Mouse (Mus musculus): ENCODE results near the gene Emp1. TPM values are rescaled to one million over a fixed set of nuclear protein-coding genes. Genes with fewer than 3 reads are reported as not detected.

Emp1 gene
- 1 to 10 TPM; 5.4 to 5.5 TPM for total RNA-seq (2021)
- long read RNA-seq, partial matches to known transcripts: 1 of 1 reads
- long read RNA-seq, other reads (novel, unspliced or antisense): 0 of 1 reads

GRCm38 (mm10) chr6:135362459-135363159 lies at the start of gene Emp1:
TSS of gene Emp1 (plus strand) at chr6:135362545.
- peak in 1 of 2 experiments; percentile 68 for DNase-seq (ENCODE audit: low spot score in 2 of 2)

DNA sequence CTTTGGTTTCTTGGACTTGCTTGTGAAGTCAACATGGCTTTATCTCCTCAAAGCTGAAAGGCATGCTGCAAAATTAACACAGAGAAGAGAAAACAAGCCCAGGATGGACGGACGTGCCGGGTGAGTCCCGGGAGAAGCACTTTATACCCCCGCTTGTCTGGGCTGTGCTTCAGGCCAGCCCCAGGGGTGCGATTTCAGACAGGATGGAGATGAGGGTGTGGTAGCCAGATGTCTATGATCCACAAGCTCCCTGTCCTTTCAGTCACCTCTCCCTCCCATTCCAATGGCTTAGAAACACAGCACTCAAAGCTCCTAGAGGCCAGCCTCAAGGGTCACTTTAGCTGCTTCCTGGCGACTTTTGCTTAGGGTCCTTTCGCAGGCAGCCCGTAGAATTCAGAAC lies 48.4 kb upstream of the Emp1 start:
- no peak for DNase-seq (ENCODE audit: low spot score in 2 of 2)

DNA sequence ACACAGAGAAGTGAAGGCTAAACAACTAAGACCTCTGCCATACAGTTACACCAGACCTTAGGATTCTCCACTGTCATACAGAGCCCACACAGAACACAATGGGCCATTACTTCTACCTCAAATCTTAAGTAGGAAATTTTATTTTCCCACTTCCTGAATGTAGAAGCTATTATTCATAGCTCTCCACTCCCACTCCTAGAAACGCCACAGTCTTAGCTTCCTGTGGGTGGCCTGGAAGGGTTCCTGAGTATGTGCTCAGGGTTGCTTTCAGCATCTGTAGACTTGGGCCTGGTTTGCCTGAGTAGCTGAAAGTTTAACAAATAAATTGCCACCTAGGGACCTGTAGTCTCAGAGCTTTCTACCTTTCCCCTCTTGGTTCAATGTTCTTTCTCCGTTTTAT lies 46.2 kb upstream of the Emp1 start:
- no peak for DNase-seq (ENCODE audit: low spot score in 2 of 2)

- DNase-seq (ENCODE audit: low spot score in 2 of 2): no peak
These were observed 42.9 kb upstream of the Emp1 start for GRCm38 (mm10) chr6:135319431-135319933.

GRCm38 (mm10) chr6:135322749-135323148 lies 39.6 kb upstream of the Emp1 start:
- no peak for DNase-seq (ENCODE audit: low spot score in 2 of 2)

DNA sequence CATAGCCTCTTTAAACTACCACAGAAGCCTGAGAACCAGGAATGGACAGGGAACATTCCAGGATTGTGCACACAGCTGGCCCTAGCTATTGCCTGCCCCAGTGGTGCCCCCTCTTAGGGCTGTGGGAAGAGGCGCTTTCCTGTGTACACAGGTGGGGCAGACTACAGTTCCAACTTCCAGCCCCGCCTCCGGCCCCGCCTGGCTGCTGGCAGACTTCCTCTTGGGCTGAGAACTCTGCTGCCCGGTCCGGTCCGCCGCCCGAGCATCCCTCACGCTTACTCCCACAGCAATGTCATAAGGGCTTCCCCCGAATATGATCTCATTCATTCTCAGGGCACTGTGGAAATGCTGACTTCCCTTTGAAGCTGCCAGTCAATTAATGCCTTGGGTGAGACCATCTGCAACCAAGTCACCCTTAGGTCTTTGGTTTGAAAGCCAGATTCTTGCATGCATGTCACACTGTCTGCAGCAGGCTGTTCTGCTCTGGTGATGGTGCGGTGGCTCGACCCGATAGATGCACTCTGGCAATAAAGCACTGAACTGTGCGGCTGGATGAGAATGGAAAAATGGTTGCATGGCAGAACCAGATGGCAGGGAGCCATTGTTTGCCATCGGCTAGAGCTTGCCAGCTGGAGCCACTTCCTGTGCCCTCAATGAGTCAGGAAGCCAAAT lies 38.9 kb upstream of the Emp1 start:
- no peak for DNase-seq (ENCODE audit: low spot score in 2 of 2)

GRCm38 (mm10) chr6:135324111-135324510 lies 38.2 kb upstream of the Emp1 start:
- no peak for DNase-seq (ENCODE audit: low spot score in 2 of 2)

- no peak for DNase-seq (ENCODE audit: low spot score in 2 of 2)
These were observed 37.6 kb upstream of the Emp1 start for GRCm38 (mm10) chr6:135324686-135325300.

DNA sequence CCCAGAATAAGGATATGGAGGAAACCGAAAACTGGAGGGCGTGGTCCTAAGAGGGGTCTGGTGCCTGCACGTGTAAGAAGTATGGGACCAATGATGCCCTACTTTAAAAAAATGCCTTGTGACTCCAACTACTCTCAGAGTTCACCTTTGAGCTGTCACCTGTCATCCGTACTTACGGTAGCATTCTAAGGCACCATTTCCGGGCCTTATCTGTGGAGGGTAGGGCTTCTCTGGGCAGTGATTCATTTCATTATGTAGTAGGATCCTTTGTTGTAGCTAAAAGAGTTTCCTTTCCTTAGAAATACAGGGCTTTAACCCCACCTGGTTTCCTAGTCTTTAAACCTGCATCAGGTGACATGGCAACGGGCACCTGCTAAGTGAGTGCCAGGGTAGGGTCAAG lies 35.5 kb upstream of the Emp1 start:
- DNase-seq (ENCODE audit: low spot score in 2 of 2): no peak

DNA sequence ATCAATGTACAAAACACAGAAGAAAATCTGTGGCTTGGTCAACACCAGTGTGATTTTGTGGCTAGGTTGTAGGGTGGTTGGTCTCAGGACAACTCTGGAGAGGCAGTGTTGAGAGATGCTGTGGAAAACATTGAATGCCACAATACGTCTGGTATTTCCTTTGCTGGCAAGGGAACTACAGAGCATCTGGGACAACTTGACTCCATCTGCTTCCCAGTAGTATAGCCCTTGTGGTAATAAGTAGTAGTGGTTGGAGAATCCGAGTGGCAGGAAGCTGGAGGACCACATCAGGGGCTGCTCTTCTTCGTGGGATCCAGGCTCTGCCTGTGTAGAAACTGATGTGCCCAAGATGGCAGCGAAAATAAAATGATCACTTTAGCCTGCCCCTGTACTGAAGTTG lies 30.4 kb upstream of the Emp1 start:
- DNase-seq (ENCODE audit: low spot score in 2 of 2): peak in 1 of 2 experiments; percentile 33

DNA sequence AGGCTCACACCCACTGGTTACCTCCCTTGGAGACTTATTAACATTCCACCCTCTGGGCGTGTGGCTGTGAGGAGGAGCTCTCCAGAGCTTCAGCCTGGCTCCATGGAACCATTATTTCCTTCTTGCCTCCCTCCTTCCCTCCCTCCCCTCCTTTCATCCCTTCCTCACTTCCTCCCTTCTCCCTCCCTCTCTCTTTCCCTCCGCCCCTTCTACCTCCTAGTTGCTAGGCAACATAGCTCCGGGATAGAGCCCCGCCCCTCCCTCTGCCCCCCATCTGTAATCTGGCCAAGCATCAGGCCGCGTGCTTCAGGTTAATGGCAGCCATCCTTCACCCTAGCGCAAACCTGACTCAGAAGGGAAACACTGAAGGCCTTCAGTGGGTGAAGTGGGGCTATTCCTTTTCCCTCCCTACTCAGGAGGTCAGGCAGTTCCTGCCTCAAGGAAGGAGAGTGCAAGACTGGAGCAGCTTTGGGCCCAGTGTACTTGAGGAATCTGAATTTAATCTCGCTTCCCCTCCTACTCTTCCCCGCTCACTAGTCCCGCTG lies 29.5 kb upstream of the Emp1 start:
- no peak for DNase-seq (ENCODE audit: low spot score in 2 of 2)

DNA sequence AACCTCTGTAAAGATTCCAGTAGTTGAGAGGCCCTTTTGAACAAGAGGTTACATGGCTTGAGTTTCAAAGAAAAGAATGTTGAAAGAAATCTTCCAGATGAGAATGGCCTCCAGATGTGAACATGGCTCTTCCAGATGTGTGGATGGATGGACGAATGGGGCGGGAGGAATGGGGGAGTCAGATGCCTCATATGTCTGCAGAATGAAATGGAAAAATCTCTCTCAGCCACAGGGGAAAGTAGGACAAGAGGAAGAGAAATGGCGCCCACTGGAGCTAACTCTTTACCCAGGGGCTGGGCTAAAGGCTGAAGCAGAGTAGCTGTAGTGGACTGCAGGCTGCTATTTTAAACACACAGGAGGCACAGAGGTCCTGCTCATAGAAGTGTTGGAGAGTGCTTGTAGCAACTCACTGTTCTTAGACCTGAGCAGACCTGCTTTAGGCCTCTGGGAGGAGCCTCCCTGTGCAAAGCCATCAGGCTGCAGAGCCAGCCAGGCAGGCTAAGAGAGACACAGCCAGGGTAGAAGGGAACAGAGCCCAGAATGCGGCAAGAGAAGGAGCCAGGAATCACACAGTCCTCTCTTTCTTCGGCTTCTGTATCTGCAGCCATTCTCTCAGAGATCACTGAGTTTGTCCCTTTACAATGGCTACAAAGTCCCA lies 28.2 kb upstream of the Emp1 start:
- no peak for DNase-seq (ENCODE audit: low spot score in 2 of 2)

- no peak for DNase-seq (ENCODE audit: low spot score in 2 of 2)
These were observed 26.0 kb upstream of the Emp1 start for GRCm38 (mm10) chr6:135336376-135336775.

DNA sequence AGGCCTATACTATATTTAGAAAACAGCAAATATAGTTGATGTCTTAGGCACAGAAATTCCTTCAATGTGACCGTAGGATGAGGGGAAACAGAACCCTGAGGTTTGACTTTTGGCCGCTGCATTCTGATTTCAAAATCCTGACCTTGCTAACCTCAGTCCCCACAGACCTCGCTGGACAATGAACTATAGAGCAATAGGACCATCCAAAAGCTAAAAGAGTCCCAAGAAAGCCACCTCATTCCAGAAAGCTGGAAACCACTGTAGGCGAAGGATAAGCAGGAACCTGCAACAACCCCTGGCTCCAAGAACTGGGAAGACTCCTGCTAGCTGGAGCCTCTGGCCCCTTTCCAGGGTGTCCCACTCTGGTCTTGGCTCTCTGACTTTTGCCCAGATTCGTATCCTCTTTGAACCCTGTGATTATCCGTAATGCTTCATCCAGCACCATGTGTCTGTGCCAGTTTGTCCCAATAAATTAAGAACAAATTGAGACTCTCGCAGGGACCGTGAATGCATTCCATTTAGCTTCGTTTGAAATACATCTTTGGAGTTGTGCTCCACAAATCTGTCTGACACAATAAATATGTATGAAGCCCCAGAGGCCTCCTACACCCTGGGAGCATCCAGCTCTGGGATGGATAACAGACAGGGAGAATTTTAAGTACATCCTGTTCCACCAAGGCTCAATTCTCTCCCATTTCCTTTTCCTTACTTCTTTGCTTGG lies 21.8 kb upstream of the Emp1 start:
- DNase-seq (ENCODE audit: low spot score in 2 of 2): no peak

DNA sequence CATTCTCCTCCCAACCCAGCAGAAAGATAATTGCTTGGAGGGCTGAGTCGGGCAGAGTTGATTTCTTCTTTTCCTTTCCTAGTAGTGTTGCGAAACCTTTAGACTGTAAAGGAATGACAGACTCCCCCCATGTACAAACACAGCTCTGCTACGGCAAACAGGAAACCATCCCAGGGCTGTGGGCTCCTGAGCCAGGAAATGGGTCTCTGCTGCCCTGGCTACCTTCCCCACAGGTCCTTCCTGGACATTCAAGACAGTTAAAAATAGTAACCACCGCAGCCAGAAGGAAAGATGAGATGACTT lies 21.3 kb upstream of the Emp1 start:
- DNase-seq (ENCODE audit: low spot score in 2 of 2): no peak

GRCm38 (mm10) chr6:135351638-135352302 lies 10.6 kb upstream of the Emp1 start:
- DNase-seq (ENCODE audit: low spot score in 2 of 2): no peak

DNA sequence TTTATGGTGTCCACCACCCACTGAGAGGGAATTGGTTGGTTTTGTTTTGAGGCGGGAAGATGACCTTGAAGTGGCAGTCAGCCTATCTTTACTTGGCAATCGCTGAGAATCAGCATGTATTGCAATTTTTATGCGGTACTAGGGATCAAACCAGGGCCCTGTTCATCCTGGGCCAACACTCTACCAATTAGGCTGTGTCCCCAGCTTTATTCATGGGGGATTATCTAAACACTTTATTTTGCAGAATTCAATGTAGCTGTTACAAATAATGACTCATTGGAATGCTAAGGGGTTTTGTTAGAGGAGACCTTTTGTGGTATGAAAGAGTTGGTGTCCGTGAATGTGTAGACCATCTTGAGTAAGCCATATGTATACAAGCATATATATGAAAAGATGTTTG lies 9.8 kb upstream of the Emp1 start:
- DNase-seq (ENCODE audit: low spot score in 2 of 2): no peak

- no peak for DNase-seq (ENCODE audit: low spot score in 2 of 2)
These were observed 7.4 kb upstream of the Emp1 start for GRCm38 (mm10) chr6:135354953-135355352.

DNA sequence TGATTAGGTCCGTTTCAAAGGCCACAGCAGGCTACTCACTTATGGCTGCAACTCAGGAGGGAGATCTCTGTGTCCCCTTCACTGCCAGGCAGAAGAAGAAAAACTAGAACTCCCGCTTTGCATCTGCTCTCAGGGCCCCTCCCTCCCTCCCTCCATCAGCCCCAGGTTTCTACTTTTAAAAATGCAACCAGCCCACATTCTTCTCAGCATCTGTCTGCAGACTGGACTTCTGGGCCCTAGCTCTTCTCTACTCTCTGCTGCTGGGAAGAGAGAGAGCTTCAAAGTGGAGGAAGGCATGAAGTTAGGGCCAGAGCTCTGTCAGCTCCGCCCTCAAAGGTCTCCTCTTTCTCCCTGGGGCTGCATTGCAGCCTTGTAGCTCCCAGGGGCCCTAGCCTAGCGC lies 2.0 kb upstream of the Emp1 start:
- no peak for DNase-seq (ENCODE audit: low spot score in 2 of 2)

DNA sequence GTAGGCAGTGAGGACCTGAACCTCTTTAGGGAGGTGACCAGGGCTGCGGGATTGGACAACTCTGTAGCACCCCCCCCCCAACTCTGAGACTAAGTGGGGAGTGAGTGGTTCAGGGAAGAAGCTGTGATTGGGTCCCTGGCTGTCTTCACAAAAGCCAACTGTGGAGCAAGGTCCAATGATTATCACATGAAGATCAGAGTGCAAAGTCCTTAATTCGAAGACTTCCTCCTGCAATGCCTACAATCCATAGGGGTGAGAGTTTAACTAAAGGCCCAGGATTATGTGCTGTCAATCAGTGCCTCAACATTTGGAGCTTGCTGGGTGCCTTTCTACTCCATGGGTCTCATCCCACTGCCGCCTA lies 267 bp upstream of the Emp1 start:
- no peak for DNase-seq (ENCODE audit: low spot score in 2 of 2)
